Mouse (Mus musculus) adrenal gland, postnatal 14 days (tissue): ENCODE measurements around the gene Hoxb3. TPM values are rescaled to one million over a fixed set of nuclear protein-coding genes. Genes with fewer than 3 reads are reported as not detected.
A peak's percentile ranks its signal among the peaks of the same experiment; 100 is the strongest.

Source experiments
- DNase-seq: peaks from one replicate; pipeline ENCODE4 v3.0.0; 2021; ENCODE audit warnings: mixed read lengths
- total RNA-seq: library from RNA; stranded (reverse); gene quantifications from 2 replicates; pipeline ENCODE4 v1.2.3, GENCODE M21; 2021

Gene Hoxb3
- total RNA-seq, 1 experiment from 2014 or later: 17.1 TPM

- peak; percentile 18 for DNase-seq
Observed at GRCm38 (mm10) chr11:96338957-96339855, 16.1 kb downstream of the Hoxb3 start.

- peak; percentile 71 for DNase-seq
Observed at GRCm38 (mm10) chr11:96340698-96341365, 17.7 kb downstream of the Hoxb3 start.

- DNase-seq: peak; percentile 69
Observed at GRCm38 (mm10) chr11:96341701-96342575, 18.8 kb downstream of the Hoxb3 start.

- no peak for DNase-seq
Observed at GRCm38 (mm10) chr11:96342576-96342930, 19.4 kb downstream of the Hoxb3 start.

GRCm38 (mm10) chr11:96343206-96343745 is 20.1 kb downstream of the Hoxb3 start:
- peak; percentile 15 for DNase-seq

GRCm38 (mm10) chr11:96344061-96344877 is 21.1 kb downstream of the Hoxb3 start:
- peak; percentile 43 for DNase-seq

- peak; percentile 37 for DNase-seq
Observed at GRCm38 (mm10) chr11:96344878-96345159, 21.7 kb downstream of the Hoxb3 start.

GRCm38 (mm10) chr11:96345220-96345892 is 22.2 kb downstream of the Hoxb3 start:
- DNase-seq: peak; percentile 61

GRCm38 (mm10) chr11:96345893-96346806 is 23.0 kb downstream of the Hoxb3 start:
- peak; percentile 48 for DNase-seq

GRCm38 (mm10) chr11:96346916-96347520 is 23.9 kb downstream of the Hoxb3 start:
- DNase-seq: no peak

GRCm38 (mm10) chr11:96347717-96348116 is 24.6 kb downstream of the Hoxb3 start:
- no peak for DNase-seq

GRCm38 (mm10) chr11:96348141-96348928 is 25.2 kb downstream of the Hoxb3 start:
- peak; percentile 77 for DNase-seq

- no peak for DNase-seq
Observed at GRCm38 (mm10) chr11:96348988-96349387, 25.9 kb downstream of the Hoxb3 start.

- DNase-seq: peak; percentile 73
Observed at GRCm38 (mm10) chr11:96349491-96350340, 26.6 kb downstream of the Hoxb3 start.

- DNase-seq: no peak
Observed at GRCm38 (mm10) chr11:96350341-96350624, 27.2 kb downstream of the Hoxb3 start, which contains the start of gene Hoxb2. Hoxb2 (plus strand) TSS chr11:96350525.

- DNase-seq: no peak
Observed at GRCm38 (mm10) chr11:96350791-96351190, 27.7 kb downstream of the Hoxb3 start.

- peak; percentile 76 for DNase-seq
Observed at GRCm38 (mm10) chr11:96351312-96351711, 28.2 kb downstream of the Hoxb3 start.

GRCm38 (mm10) chr11:96351831-96352230 is 28.7 kb downstream of the Hoxb3 start:
- peak; percentile 80 for DNase-seq
